Mouse (Mus musculus) embryonic facial prominence, embryonic 14.5 days (tissue): ENCODE measurements around the gene Grm5. TPM values are rescaled to one million over a fixed set of nuclear protein-coding genes. Genes with fewer than 3 reads are reported as not detected.

Source experiments
- ATAC-seq: fragments of 200-750 bp; cut with Nextera tagmentation; 2 replicates; pipeline ENCODE4 v1.8.0; 2017; ENCODE audit warnings: low read depth, moderate number of reproducible peaks, moderate TSS enrichment
- DNase-seq: peaks from one replicate; pipeline ENCODE4 v3.0.0-alpha.2; 2015; ENCODE audit warnings: low spot score
- H3K27ac ChIP-seq: fragments of 300-500 bp; sonication (generic); replicated peaks from 2 replicates; pipeline ENCODE4 v1.5.1; 2014; ENCODE audit warnings: low read depth, mild to moderate bottlenecking, low read length, moderate library complexity
- H3K27me3 ChIP-seq: fragments of 300-500 bp; sonication (generic); replicated peaks from 2 replicates; pipeline ENCODE4 v1.6.1; 2014; ENCODE audit warnings: low read length; ENCODE audit not compliant: control insufficient read depth, insufficient read depth
- H3K36me3 ChIP-seq: fragments of 300-500 bp; sonication (generic); 2 replicates; pipeline ENCODE4 v1.6.1; 2014; ENCODE audit warnings: low read length, mixed read lengths; ENCODE audit not compliant: control insufficient read depth, insufficient read depth
- H3K4me1 ChIP-seq: fragments of 300-500 bp; sonication (generic); 2 replicates; pipeline ENCODE4 v1.6.1; 2014; ENCODE audit warnings: antibody characterized with exemption, low read length; ENCODE audit not compliant: control insufficient read depth, insufficient read depth
- H3K4me2 ChIP-seq: fragments of 300-500 bp; sonication (generic); 2 replicates; pipeline ENCODE4 v1.6.1; 2014; ENCODE audit warnings: low read depth, mild to moderate bottlenecking, low read length, moderate library complexity, mixed read lengths
- H3K4me3 ChIP-seq: fragments of 300-500 bp; sonication (generic); 2 replicates; pipeline ENCODE4 v1.5.1; 2014; ENCODE audit warnings: low read depth, mild to moderate bottlenecking, low read length
- H3K9ac ChIP-seq: fragments of 300-500 bp; sonication (generic); 2 replicates; pipeline ENCODE4 v1.6.1; 2014; ENCODE audit warnings: low read depth, mild to moderate bottlenecking, low read length, moderate library complexity, mixed read lengths
- H3K9me3 ChIP-seq: fragments of 300-500 bp; sonication (generic); 2 replicates; pipeline ENCODE4 v1.6.1; 2016; ENCODE audit warnings: low read length; ENCODE audit not compliant: control insufficient read depth
- WGBS: fragments of 180-500 bp; shearing (Covaris S2); extraction: QIAGEN DNeasy Blood & Tissue Kit; methylation state at CpG from one replicate; pipeline ENCODE4 v1.1.7; 2014; 5-methylcytosine and 5-hydroxymethylcytosine counted together
- polyA plus RNA-seq: library from polyadenylated mRNA; unstranded; fragments of >200 nt; fragmentation: Nextera tagmentation; extraction: Ambion mirVana; gene quantifications from 2 replicates; pipeline ENCODE4 v1.2.1, GENCODE M21; 2014

Gene Grm5
- polyA plus RNA-seq, 1 experiment from 2014 or later, result 0.07 TPM

DNA sequence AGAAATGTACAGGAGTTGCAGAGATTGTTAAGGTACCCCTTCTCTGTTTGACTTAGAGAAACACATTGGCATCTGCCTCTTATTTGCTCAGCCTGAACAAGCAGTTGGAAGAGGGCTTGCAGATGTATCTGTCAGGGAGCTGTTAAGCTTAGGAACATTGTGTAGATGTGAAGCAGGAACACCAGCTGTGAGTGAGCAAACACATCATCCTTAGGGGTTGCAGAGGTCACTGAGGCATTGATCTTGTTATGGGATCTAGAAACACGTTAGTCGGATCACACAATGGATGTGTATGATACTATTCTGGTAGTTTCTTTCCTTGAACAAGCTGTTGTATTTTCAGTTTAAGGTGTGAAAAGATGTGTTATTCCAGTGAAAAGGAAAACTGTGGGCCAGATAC, 472.5 kb downstream of the Grm5 start:
- DNase-seq (no peak), ATAC-seq (no peak)
- H3K9me3 ChIP-seq, result no peaks in the 10 kb centered on the region
- no peak overlapping the region for H3K4me3 ChIP-seq
- H3K36me3 ChIP-seq, result no peaks in the 10 kb centered on the region
- no peak overlapping the region for H3K9ac ChIP-seq
- WGBS, result 36% methylated on average over 2 of the region's 2 CpGs
- H3K4me1 ChIP-seq, result no peaks in the 10 kb centered on the region
- H3K27ac ChIP-seq, result no peak overlapping the region
- no peaks in the 10 kb centered on the region for H3K27me3 ChIP-seq
- no peak overlapping the region for H3K4me2 ChIP-seq

DNA sequence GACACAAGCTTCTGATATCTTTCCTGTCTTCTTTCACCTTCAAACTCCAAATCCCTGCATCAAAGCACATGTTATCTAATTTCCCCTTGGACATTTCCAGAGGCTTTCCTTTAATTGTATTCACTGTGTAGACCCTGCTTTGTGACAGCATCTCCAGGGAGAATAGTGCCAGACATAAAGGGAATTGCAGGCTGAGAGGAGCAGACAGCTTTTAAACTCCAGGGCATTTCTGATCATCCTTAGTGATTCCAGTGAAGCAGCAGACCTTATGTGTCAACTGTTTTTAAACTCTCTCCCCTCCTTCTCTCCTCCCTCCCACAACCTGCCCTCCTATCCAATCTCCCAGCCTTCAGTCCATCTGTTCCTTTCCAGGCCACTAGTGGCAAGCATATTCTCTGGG, 507.1 kb downstream of the Grm5 start:
- H3K4me2 ChIP-seq, result no peak overlapping the region

DNA sequence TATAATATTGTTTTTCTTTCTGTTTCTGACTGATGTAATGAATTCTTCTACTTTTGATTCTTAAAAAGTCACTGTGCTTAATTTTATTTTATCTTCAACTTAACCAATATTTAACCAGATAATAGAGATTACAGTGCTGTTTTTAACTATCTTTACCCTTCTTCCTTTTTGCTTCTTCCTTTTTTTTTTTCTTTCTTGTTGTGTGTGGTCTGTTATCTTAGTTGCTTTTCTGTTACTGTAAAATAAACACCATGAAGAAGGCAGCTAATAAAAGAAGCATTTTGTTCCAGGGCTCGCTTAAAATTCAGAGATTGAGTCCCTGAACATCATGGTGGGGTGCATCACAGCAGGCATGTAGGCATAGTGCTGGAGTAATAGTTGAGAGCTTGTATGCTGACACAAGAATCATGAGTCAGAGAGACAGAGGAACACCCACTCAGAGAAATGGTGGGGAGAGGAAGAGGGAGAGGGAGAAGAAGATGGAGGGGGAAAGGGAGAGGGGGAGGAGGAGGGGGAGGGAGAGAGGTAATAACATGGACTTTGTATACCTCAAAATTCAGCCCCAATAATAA, 512.7 kb downstream of the Grm5 start:
- Histone ChIP-seq H3K27ac (no peak overlapping the region), H3K4me2 (no peak overlapping the region), H3K4me1 (no peaks in the 10 kb centered on the region), H3K27me3 (no peaks in the 10 kb centered on the region), H3K9ac (no peak overlapping the region), H3K9me3 (no peaks in the 10 kb centered on the region), H3K36me3 (no peaks in the 10 kb centered on the region), H3K4me3 (no peak overlapping the region)
- ATAC-seq, result no peak
- WGBS, result 47% methylated on average over 1 of the region's 1 CpGs
- no peak for DNase-seq

More for the DNA sequence above, 507.1 kb downstream of the Grm5 start:
- ATAC-seq (no peak), DNase-seq (no peak)
- Histone ChIP-seq H3K27me3 (no peaks in the 10 kb centered on the region), H3K9me3 (peaks cover 6% of the 10 kb centered on the region; the same call in 1 of the 2 replicates), H3K9ac (no peak overlapping the region), H3K36me3 (no peaks in the 10 kb centered on the region), H3K4me1 (no peaks in the 10 kb centered on the region), H3K4me3 (no peak overlapping the region), H3K27ac (no peak overlapping the region)

DNA sequence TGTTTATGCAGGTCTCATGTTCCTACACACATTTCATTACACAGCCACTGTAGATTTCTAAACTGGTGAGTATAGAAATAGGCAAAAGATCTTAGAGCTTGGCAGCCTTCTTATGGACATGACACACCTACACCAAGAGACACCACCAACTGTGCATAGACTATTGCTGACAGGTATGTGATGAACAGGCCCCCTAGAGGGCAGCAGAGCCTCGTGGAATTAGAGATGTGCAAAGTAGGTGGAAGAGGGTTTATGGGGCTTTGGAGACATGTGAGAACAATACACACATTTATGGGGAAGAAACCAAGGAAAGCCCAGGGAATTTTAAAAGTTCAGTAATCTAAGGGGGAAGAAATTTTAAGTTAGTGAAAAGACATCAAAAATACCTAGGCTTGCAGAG, 513.7 kb downstream of the Grm5 start:
- H3K36me3 ChIP-seq, result no peaks in the 10 kb centered on the region
- peak; percentile 71 for DNase-seq
- no peak overlapping the region for H3K4me2 ChIP-seq
- ATAC-seq, result peak; percentile 78
- no peak overlapping the region for H3K27ac ChIP-seq
- no peak overlapping the region for H3K4me3 ChIP-seq
- H3K9ac ChIP-seq, result no peak overlapping the region
- no peaks in the 10 kb centered on the region for H3K4me1 ChIP-seq
- 6% methylated on average over 1 of the region's 1 CpGs for WGBS
- H3K9me3 ChIP-seq, result no peaks in the 10 kb centered on the region
- no peaks in the 10 kb centered on the region for H3K27me3 ChIP-seq

DNA sequence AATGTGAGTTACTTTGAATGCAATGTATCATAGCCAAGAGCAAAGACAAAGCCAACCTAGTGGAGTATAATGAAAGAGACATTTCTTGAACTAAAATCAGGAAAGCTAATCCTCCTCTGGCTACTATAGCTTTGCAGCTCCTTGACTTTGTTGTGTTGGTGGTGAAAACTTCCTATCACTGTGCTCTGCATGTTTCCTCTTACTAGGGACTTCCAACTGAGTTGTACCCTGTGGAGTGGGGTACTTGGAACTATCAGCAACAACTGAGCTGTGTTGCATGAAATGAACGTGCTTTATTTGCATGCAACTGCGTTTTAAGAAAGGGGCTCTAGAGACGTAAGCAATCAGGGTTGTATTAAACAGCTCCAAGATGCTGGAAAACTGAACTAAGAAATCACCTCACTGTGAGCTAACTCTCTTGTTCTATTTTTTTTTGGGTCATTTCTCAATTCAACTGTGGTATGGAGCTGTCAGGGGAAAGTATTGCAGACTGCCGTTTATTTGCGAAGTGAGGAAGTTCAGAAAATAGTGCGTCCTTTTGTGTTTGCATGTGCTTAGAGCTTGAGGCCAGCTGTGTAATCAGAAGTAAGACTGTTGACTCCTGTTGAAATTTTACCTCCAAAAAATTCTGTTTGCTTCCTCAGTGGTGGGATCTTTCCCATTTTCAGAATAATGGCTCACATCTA, 532.9 kb downstream of the Grm5 start:
- Histone ChIP-seq H3K9ac (no peak overlapping the region), H3K4me1 (no peaks in the 10 kb centered on the region), H3K36me3 (no peaks in the 10 kb centered on the region), H3K27ac (no peak overlapping the region), H3K4me2 (no peak overlapping the region), H3K27me3 (no peaks in the 10 kb centered on the region), H3K4me3 (no peak overlapping the region), H3K9me3 (no peaks in the 10 kb centered on the region)
- ATAC-seq (no peak), DNase-seq (peak; percentile 19)
- WGBS, result 69% methylated on average over 6 of the region's 6 CpGs

DNA sequence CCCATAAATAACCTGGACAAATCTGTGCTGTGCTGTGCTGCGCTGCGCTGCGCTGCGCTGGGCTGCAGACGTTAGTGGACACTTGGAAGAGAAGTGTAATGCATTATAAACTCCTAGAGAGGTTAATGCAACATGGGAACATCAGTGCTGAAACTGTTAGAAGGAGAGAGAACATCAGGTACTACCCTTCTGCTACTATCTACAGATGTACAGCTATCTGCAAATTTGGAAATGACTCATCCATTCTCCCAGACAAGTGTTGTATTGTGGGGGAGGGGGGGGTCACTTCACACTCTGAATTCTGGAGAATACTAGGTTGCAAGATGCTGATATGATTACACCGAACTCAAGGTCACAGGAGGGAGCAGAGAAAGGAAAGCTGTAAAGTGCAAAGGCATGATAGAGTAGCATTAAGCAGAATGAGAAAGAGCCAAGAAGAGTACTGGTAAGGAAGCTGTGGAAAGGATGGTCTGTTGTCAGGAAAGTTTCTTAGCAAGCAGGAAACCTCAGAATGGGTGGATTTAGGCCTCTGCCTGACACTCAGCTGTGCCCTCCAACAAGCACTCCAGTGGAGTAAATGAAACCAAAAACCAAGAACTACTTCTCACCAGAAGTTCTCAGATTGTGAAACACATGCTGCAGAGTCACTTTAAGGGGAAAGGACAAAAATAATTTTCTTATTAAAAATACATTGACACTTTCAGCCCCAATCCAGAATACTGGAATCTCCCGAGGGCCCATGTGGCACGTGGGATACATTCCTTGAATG, 544.3 kb downstream of the Grm5 start:
- no peaks in the 10 kb centered on the region for H3K36me3 ChIP-seq
- DNase-seq (no peak), ATAC-seq (no peak)
- H3K9me3 ChIP-seq, result no peaks in the 10 kb centered on the region
- no peak overlapping the region for H3K4me2 ChIP-seq
- H3K27ac ChIP-seq, result no peak overlapping the region
- peaks cover 14% of the 10 kb centered on the region; the same call in 1 of the 2 replicates for H3K27me3 ChIP-seq
- 86% methylated on average over 8 of the region's 8 CpGs for WGBS
- no peaks in the 10 kb centered on the region for H3K4me1 ChIP-seq
- H3K9ac ChIP-seq, result no peak overlapping the region
- no peak overlapping the region for H3K4me3 ChIP-seq

DNA sequence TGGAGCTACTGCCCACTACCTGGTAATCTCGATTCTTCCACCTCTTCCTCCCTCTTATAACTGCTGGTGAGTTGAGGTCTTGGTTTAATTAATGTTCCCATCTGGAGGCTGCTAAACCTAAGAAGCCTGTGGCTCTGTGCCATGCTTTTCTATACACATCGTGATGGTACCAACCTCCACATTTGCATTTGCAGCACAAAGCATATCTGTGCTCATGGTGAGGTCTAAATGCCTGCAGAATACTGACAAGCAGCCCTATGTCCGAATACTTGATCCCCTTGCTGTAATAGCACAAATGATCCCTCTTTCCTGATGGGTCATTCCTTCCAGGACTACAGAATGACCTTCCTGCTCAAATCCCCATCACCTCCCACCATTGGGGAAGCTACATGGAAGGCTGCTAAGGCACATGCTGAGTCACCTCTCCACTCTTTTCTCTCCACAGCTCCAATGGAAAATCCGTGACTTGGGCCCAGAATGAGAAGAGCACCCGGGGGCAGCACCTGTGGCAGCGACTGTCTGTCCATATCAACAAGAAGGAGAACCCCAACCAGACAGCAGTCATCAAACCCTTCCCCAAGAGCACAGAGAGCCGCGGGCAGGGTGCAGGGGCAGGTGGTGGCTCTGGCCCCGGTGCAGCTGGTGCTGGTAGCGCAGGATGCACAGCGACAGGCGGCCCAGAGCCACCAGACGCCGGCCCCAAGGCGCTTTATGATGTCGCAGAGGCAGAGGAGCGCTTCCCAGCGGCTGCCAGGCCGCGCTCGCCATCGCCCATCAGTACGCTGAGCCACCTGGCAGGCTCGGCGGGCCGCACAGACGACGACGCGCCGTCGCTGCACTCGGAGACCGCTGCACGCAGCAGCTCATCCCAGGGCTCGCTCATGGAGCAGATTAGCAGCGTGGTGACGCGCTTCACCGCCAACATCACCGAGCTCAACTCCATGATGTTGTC, 545.8 kb downstream of the Grm5 start:
- peak overlapping the region; percentile 68 for H3K4me2 ChIP-seq
- peak; percentile 40 for DNase-seq
- no peak overlapping the region for H3K27ac ChIP-seq
- no peaks in the 10 kb centered on the region for H3K4me1 ChIP-seq
- peak; percentile 83 for ATAC-seq
- H3K4me3 ChIP-seq, result peak overlapping the region; percentile 36
- peak overlapping the region; percentile 49 for H3K9ac ChIP-seq
- no peaks in the 10 kb centered on the region for H3K9me3 ChIP-seq
- H3K27me3 ChIP-seq, result peaks cover 14% of the 10 kb centered on the region; the same call in 1 of the 2 replicates
- H3K36me3 ChIP-seq, result no peaks in the 10 kb centered on the region
- 13% methylated on average over 30 of the region's 41 CpGs for WGBS

DNA sequence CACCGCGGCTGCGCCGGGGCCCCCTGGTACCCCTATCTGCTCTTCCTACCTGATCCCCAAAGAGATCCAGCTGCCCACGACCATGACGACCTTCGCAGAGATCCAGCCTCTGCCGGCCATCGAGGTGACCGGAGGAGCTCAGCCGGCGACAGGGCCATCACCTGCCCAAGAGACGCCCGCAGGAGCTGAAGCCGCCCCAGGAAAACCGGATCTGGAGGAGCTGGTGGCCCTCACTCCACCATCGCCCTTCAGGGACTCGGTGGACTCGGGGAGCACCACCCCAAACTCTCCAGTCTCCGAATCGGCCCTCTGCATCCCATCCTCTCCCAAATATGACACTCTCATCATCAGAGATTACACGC, 546.5 kb downstream of the Grm5 start:
- Histone ChIP-seq H3K27me3 (peaks cover 14% of the 10 kb centered on the region; the same call in 1 of the 2 replicates), H3K4me1 (no peaks in the 10 kb centered on the region), H3K9ac (peak overlapping the region; percentile 49), H3K4me2 (peak overlapping the region; percentile 68), H3K9me3 (no peaks in the 10 kb centered on the region), H3K4me3 (peak overlapping the region; percentile 36), H3K36me3 (no peaks in the 10 kb centered on the region), H3K27ac (no peak overlapping the region)
- 28% methylated on average over 19 of the region's 22 CpGs for WGBS
- DNase-seq (no peak), ATAC-seq (no peak)
